Mouse (Mus musculus) lung, embryonic 16.5 days (tissue): Measurements from ENCODE around the gene Epn3. TPM values are rescaled to one million over a fixed set of nuclear protein-coding genes. Genes with fewer than 3 reads are reported as not detected.

ENCODE experiments used
- ATAC-seq: fragments of 200-750 bp; cut with Nextera tagmentation; 2 replicates; pipeline ENCODE4 v1.8.0; 2017; ENCODE audit warnings: low read depth, mild to moderate bottlenecking, moderate library complexity
- H3K27ac ChIP-seq: fragments of 300-500 bp; sonication (generic); 2 replicates; pipeline ENCODE4 v1.5.1; 2014; ENCODE audit warnings: mild to moderate bottlenecking, control low read depth, low read length
- H3K27me3 ChIP-seq: fragments of 300-500 bp; sonication (generic); 2 replicates; pipeline ENCODE4 v1.6.1; 2014; ENCODE audit warnings: low read depth, low read length, mixed read lengths; ENCODE audit not compliant: control insufficient read depth, insufficient read depth
- H3K36me3 ChIP-seq: fragments of 300-500 bp; sonication (generic); 2 replicates; pipeline ENCODE4 v1.6.1; 2014; ENCODE audit warnings: low read length; ENCODE audit not compliant: control insufficient read depth, insufficient read depth
- H3K4me1 ChIP-seq: fragments of 300-500 bp; sonication (generic); replicated peaks from 2 replicates; pipeline ENCODE4 v1.6.1; 2014; ENCODE audit warnings: low read length, mixed read lengths; ENCODE audit not compliant: control insufficient read depth, insufficient read depth
- H3K4me2 ChIP-seq: fragments of 300-500 bp; sonication (generic); 2 replicates; pipeline ENCODE4 v1.6.1; 2014; ENCODE audit warnings: low read depth, low read length, control low read depth
- H3K4me3 ChIP-seq: fragments of 300-500 bp; sonication (generic); 2 replicates; pipeline ENCODE4 v1.5.1; 2014; ENCODE audit warnings: mild to moderate bottlenecking, low read length, control low read depth
- H3K9ac ChIP-seq: fragments of 300-500 bp; sonication (generic); 2 replicates; pipeline ENCODE4 v1.6.1; 2014; ENCODE audit warnings: low read length, control low read depth
- H3K9me3 ChIP-seq: fragments of 300-500 bp; sonication (generic); 2 replicates; pipeline ENCODE4 v1.6.1; 2016; ENCODE audit warnings: low read length; ENCODE audit not compliant: control insufficient read depth
- WGBS: fragments of 180-500 bp; shearing (Covaris S2); extraction: QIAGEN DNeasy Blood & Tissue Kit; methylation state at CpG from one replicate; pipeline ENCODE4 v1.1.7; 2014; 5-methylcytosine and 5-hydroxymethylcytosine counted together
- polyA plus RNA-seq: library from polyadenylated mRNA; unstranded; fragments of >200 nt; fragmentation: Nextera tagmentation; extraction: Ambion mirVana; gene quantifications from 2 replicates; pipeline ENCODE4 v1.2.1, GENCODE M21; 2015

Gene Epn3
- polyA plus RNA-seq, 1 experiment from 2014 or later, result 18.5 TPM

GRCm38 (mm10) chr11:94468582-94469064, 31.2 kb downstream of the Epn3 start:
- no peak for ATAC-seq
- H3K9me3 ChIP-seq, result no peaks in the 10 kb centered on the region
- H3K4me3 ChIP-seq, result no peak overlapping the region
- H3K4me2 ChIP-seq, result no peak overlapping the region
- no peak overlapping the region for H3K9ac ChIP-seq
- peaks cover 17% of the 10 kb centered on the region for H3K27me3 ChIP-seq
- peaks cover 45% of the 10 kb centered on the region for H3K4me1 ChIP-seq
- WGBS, result 27% methylated on average over 4 of the region's 4 CpGs
- no peaks in the 10 kb centered on the region for H3K36me3 ChIP-seq
- H3K27ac ChIP-seq, result peak overlapping the region; percentile 66; the same call in 1 of the 2 replicates

DNA sequence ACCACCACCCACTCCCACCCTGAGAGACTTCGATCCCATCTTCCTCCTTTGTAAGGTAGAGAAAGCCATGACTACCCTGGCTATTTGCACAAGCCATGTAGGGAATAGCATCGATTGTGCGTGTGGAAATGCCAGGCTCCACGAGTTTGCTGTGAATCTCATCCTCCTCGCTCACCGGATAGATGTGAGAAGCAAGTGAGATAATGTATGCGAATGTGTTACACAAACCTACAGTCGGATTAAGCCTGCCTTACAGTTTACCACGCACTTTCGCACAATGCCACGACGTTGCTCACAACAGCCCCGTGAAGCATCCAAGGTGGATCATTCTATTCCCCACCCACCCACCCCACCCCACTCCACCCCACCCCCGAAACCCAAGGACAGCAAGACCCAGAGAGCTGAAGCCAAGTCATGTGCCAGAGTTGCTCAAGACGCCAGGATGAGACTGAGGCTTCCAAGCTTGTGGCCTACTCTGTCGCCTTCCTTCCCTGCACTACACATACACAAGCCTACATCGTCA, 33.4 kb downstream of the Epn3 start:
- H3K27me3 ChIP-seq, result peaks cover 1% of the 10 kb centered on the region; the same call in 1 of the 2 replicates
- WGBS, result 81% methylated on average over 17 of the region's 17 CpGs
- H3K4me3 ChIP-seq, result no peak overlapping the region
- H3K27ac ChIP-seq, result no peak overlapping the region; the same call in 1 of the 2 replicates
- H3K36me3 ChIP-seq, result no peaks in the 10 kb centered on the region
- no peak overlapping the region for H3K9ac ChIP-seq
- no peaks in the 10 kb centered on the region for H3K9me3 ChIP-seq
- H3K4me2 ChIP-seq, result no peak overlapping the region
- ATAC-seq, result no peak
- peaks cover 37% of the 10 kb centered on the region for H3K4me1 ChIP-seq

GRCm38 (mm10) chr11:94464170-94464569, 35.6 kb downstream of the Epn3 start:
- no peaks in the 10 kb centered on the region; the same call in 1 of the 2 replicates for H3K36me3 ChIP-seq
- no peak overlapping the region for H3K4me3 ChIP-seq
- 34% methylated on average over 2 of the region's 2 CpGs for WGBS
- H3K27ac ChIP-seq, result no peak overlapping the region
- no peaks in the 10 kb centered on the region for H3K27me3 ChIP-seq
- ATAC-seq, result no peak
- no peaks in the 10 kb centered on the region for H3K9me3 ChIP-seq
- H3K4me1 ChIP-seq, result peaks cover 26% of the 10 kb centered on the region
- H3K4me2 ChIP-seq, result no peak overlapping the region
- no peak overlapping the region for H3K9ac ChIP-seq

- ATAC-seq, result no peak
- no peaks in the 10 kb centered on the region; the same call in 1 of the 2 replicates for H3K36me3 ChIP-seq
- H3K9ac ChIP-seq, result no peak overlapping the region
- no peaks in the 10 kb centered on the region for H3K9me3 ChIP-seq
- WGBS, result 91% methylated on average over 11 of the region's 11 CpGs
- H3K4me1 ChIP-seq, result peaks cover 8% of the 10 kb centered on the region; the same call in 1 of the 2 replicates
- H3K4me3 ChIP-seq, result no peak overlapping the region
- H3K4me2 ChIP-seq, result no peak overlapping the region
- no peak overlapping the region for H3K27ac ChIP-seq
- H3K27me3 ChIP-seq, result no peaks in the 10 kb centered on the region
These were observed 37.9 kb downstream of the Epn3 start for GRCm38 (mm10) chr11:94461856-94462255.

DNA sequence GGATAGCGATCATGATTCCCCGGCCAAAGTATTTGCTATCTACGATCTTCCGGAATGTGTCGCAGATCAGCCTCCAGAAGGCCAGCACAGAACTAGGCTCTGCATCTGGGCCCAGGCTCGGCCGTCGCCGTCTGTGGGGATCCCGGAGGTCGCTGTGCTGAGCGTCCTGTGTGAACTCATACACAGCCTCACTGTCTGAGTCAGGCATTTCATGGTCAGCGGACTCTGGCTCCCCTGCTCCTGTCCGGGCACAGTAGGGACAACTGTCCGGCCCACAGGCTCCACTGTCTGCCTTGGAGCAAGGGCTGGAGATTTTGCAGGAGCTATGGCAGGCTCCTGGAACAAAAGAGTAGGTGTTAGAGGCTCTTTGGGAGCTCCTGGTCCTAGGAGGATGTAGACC, 42.8 kb downstream of the Epn3 start:
- no peak overlapping the region for H3K27ac ChIP-seq
- H3K4me3 ChIP-seq, result no peak overlapping the region
- ATAC-seq, result no peak
- H3K36me3 ChIP-seq, result no peaks in the 10 kb centered on the region; the same call in 1 of the 2 replicates
- 0 out of 2 replicates have a peak, but pooled peaks cover 3% of the 10 kb centered on the region for H3K4me1 ChIP-seq
- no peak overlapping the region for H3K4me2 ChIP-seq
- no peak overlapping the region for H3K9ac ChIP-seq
- no peaks in the 10 kb centered on the region for H3K27me3 ChIP-seq
- no peaks in the 10 kb centered on the region for H3K9me3 ChIP-seq
- WGBS, result 78% methylated on average over 15 of the region's 15 CpGs

GRCm38 (mm10) chr11:94456347-94456746, 43.4 kb downstream of the Epn3 start:
- H3K9ac ChIP-seq, result no peak overlapping the region
- WGBS, result 54% methylated on average over 3 of the region's 3 CpGs
- H3K9me3 ChIP-seq, result no peaks in the 10 kb centered on the region
- no peak overlapping the region for H3K27ac ChIP-seq
- no peaks in the 10 kb centered on the region for H3K27me3 ChIP-seq
- H3K36me3 ChIP-seq, result no peaks in the 10 kb centered on the region; the same call in 1 of the 2 replicates
- no peak overlapping the region for H3K4me3 ChIP-seq
- ATAC-seq, result no peak
- H3K4me2 ChIP-seq, result no peak overlapping the region
- peaks cover 6% of the 10 kb centered on the region for H3K4me1 ChIP-seq

DNA sequence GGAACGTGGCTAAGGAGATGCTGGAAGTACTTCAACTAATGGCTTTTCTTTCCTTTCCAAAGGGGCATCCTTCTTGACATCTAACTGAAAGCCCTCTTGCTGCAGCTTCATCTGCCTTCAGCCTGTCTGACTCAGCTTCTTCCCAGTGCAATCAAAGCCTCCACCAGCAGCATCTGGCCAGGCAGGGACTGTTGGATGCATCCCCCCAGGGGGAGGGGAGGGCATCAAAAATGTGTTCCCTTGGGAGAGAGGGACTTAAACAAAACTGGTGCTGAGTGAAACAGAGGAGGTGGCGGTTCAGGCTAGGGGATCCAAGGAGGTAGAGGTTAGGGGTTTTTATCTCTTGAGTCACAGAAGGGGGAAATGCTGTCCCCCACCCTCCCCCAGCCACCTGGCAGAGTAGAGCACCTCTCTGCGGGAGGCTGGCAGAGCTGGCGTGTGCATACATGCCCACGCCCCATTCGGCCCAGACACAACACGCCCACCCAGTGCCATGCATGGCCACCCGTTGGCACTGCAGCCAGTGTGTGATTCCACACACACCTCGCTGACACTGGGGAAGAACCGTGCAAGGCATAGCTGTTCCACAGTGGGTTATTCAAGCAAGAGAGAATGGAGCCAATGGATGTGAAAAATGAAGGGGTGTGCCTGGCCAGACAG, 44.5 kb downstream of the Epn3 start:
- Histone ChIP-seq H3K36me3 (no peaks in the 10 kb centered on the region), H3K27ac (no peak overlapping the region), H3K4me3 (no peak overlapping the region), H3K4me1 (peaks cover 16% of the 10 kb centered on the region), H3K4me2 (no peak overlapping the region), H3K9ac (no peak overlapping the region), H3K27me3 (no peaks in the 10 kb centered on the region), H3K9me3 (no peaks in the 10 kb centered on the region)
- WGBS, result 72% methylated on average over 10 of the region's 10 CpGs
- ATAC-seq, result no peak

- WGBS, result 74% methylated on average over 5 of the region's 5 CpGs
- H3K4me2 ChIP-seq, result no peak overlapping the region
These were observed 45.0 kb downstream of the Epn3 start for GRCm38 (mm10) chr11:94454756-94455155.

GRCm38 (mm10) chr11:94451091-94451773, 48.5 kb downstream of the Epn3 start:
- H3K36me3 ChIP-seq, result no peaks in the 10 kb centered on the region
- H3K9ac ChIP-seq, result no peak overlapping the region
- no peaks in the 10 kb centered on the region for H3K9me3 ChIP-seq
- no peak overlapping the region for H3K4me2 ChIP-seq
- H3K4me3 ChIP-seq, result no peak overlapping the region
- ATAC-seq, result peak; percentile 56
- whole genome bisulfite sequencing, result 24% methylated on average over 12 of the region's 12 CpGs
- no peak overlapping the region for H3K27ac ChIP-seq
- H3K4me1 ChIP-seq, result peaks cover 24% of the 10 kb centered on the region
- H3K27me3 ChIP-seq, result no peaks in the 10 kb centered on the region

More at GRCm38 (mm10) chr11:94454756-94455155, 45.0 kb downstream of the Epn3 start:
- no peak for ATAC-seq
- peaks cover 21% of the 10 kb centered on the region for H3K4me1 ChIP-seq
- H3K27ac ChIP-seq, result no peak overlapping the region
- no peak overlapping the region for H3K9ac ChIP-seq
- H3K27me3 ChIP-seq, result no peaks in the 10 kb centered on the region
- H3K36me3 ChIP-seq, result no peaks in the 10 kb centered on the region
- no peaks in the 10 kb centered on the region for H3K9me3 ChIP-seq
- H3K4me3 ChIP-seq, result no peak overlapping the region
